Mouse (Mus musculus) 3134 (cell line): Measurements from ENCODE around the gene Akr1c20.

Experiments used
- DNase-seq: peaks from one replicate; pipeline ENCODE4 v3.0.0-alpha.2; 2011; ENCODE audit warnings: low spot score; ENCODE audit not compliant: insufficient read length; ENCODE audit errors: extremely low read depth

Akr1c20 gene

GRCm38 (mm10) chr13:4523201-4523838 is at the start of gene Akr1c20:
TSS of gene Akr1c20 (minus strand) at chr13:4523345.
- DNase-seq, result no peak

- no peak for DNase-seq
Measured at GRCm38 (mm10) chr13:4565996-4566395, 42.9 kb upstream of the Akr1c20 start.

- DNase-seq, result no peak
Measured at GRCm38 (mm10) chr13:4560500-4560899, 37.4 kb upstream of the Akr1c20 start.

GRCm38 (mm10) chr13:4559143-4559542 is 36.0 kb upstream of the Akr1c20 start:
- DNase-seq, result no peak

- no peak for DNase-seq
Measured at GRCm38 (mm10) chr13:4514811-4515210, 8.3 kb downstream of the Akr1c20 start.

- DNase-seq, result no peak
Measured at GRCm38 (mm10) chr13:4467896-4468295, 55.2 kb downstream of the Akr1c20 start.

- no peak for DNase-seq
Measured at GRCm38 (mm10) chr13:4465641-4466040, 57.5 kb downstream of the Akr1c20 start.
